Mouse (Mus musculus) cortical plate, adult 2 months (tissue): ENCODE measurements around the gene Usp46.

ENCODE experiments used
- CTCF ChIP-seq: fragments of 200-500 bp; IDR thresholded peaks from 2 replicates; pipeline ENCODE4 v1.5.1; 2011; ENCODE audit warnings: mild to moderate bottlenecking, control low read depth, low read length; ENCODE audit not compliant: insufficient read depth; ENCODE audit errors: extremely low read depth
- POLR2A ChIP-seq: fragments of 200-500 bp; IDR thresholded peaks from 2 replicates; pipeline ENCODE4 v1.6.1; 2011; ENCODE audit warnings: mild to moderate bottlenecking, low read length, control low read depth; ENCODE audit not compliant: insufficient read depth; ENCODE audit errors: extremely low read depth

GRCm38 (mm10) chr5:73955005-73955404, 113.2 kb downstream of the Usp46 start:
- TF ChIP-seq CTCF, result no peak
- no peak for TF ChIP-seq POLR2A
